Mouse (Mus musculus) G1E-ER4 (cell line): Measurements from ENCODE around the gene Dse. TPM values are rescaled to one million over a fixed set of nuclear protein-coding genes. Genes with fewer than 3 reads are reported as not detected.

Experiments
- GATA1 ChIP-seq: IDR thresholded peaks from one replicate; pipeline ENCODE4 v1.8.0; 2012; ENCODE audit warnings: low read length, inconsistent platforms
- polyA plus RNA-seq: library from polyadenylated mRNA; stranded (reverse); fragments of >175 nt; gene quantifications from 2 replicates; pipeline ENCODE4 v1.2.3, GENCODE M21; 2012

Dse gene
- polyA plus RNA-seq, 1 experiment: not detected

GRCm38 (mm10) chr10:34117131-34117530, 90.4 kb downstream of the Dse start:
- no peak for TF ChIP-seq GATA1

- TF ChIP-seq GATA1: no peak
Observed at GRCm38 (mm10) chr10:34111964-34112738, 95.4 kb downstream of the Dse start.

GRCm38 (mm10) chr10:34110863-34111465, 96.6 kb downstream of the Dse start:
- TF ChIP-seq GATA1: no peak

Other genes starting within 250 kb of the Dse start
- 72.7 and 96.4 TPM in 2 replicates for gene Rwdd1, start 188.1 kb downstream of the Dse start, polyA plus RNA-seq
- not detected in 2 replicates for gene Trappc3l, start 170.1 kb downstream of the Dse start, polyA plus RNA-seq
- gene Calhm4, start 163.4 kb downstream of the Dse start, polyA plus RNA-seq: not detected in 2 replicates
- gene Calhm5, start 111.2 kb downstream of the Dse start, polyA plus RNA-seq: not detected in 2 replicates
- not detected in 2 replicates for gene Calhm6, start 79.7 kb downstream of the Dse start, polyA plus RNA-seq
- 19.5 and 26.6 TPM in 2 replicates for gene Tspyl1, start 74.5 kb upstream of the Dse start, polyA plus RNA-seq
- gene Tspyl4, start 89.7 kb upstream of the Dse start, polyA plus RNA-seq: 0.16 and 0.17 TPM in 2 replicates
- not detected in 2 replicates for gene Col10a1, start 182.3 kb upstream of the Dse start, polyA plus RNA-seq
- gene Nt5dc1, start 210.8 kb upstream of the Dse start, polyA plus RNA-seq: 3.4 and 5.0 TPM in 2 replicates